Mouse (Mus musculus): ENCODE measurements around the gene Vldlr.

The Vldlr gene

DNA sequence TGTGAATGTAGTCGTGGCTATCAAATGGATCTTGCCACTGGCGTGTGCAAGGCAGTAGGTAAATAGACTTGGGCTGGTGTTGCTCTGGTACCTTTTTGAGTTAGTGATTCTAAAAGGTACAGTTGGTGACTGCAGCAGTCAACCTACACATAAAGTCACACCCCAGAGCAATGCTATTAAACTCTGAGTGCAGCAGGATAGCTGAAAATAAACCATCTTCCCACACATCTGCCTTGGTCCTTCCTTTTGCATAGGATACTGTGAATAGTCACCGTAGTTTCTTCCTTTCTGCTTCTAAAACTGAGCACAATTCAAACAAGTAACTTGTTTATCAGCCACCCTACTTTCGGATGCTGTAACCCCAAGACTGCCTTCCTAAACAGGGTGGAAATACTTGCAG, 23.6 kb downstream of the Vldlr start:
- DNase-seq = no peak

DNA sequence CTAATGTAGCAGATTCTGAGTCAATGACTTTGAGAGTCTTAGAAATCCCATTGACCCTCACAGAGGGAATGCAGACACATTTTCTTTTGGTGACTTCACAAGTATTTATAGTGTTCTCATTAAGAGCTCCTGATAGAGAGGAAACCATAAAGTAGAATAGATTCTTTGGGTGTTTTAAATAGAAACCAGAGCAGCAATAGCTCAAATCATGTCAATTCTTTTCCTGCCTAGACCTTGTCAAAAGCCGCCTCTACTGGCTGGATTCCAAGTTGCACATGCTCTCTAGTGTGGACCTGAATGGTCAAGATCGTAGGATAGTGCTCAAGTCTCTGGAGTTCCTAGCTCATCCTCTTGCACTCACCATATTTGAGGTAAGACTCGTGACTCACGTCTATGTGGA, 27.2 kb downstream of the Vldlr start:
- DNase-seq = no peak

DNA sequence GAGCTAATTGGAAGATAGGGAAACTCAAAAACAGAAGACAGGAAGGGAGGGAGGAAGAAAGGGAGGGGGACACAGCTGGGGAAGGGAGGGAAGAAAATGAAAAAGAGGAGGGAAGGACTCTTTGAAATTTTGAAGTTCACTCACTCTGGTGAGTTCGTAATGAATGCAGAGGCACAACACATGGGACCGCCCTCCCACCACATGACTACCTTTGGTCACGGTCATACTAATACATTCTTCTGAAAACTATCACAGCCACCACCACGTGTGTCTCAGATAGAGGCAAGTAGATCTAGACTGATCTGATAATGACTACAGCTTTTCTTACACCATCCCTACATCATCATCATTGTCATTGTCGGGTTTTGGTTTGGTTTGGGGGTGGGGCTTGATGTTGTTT, 38.5 kb downstream of the Vldlr start:
- peak; percentile 55 for DNase-seq

DNA sequence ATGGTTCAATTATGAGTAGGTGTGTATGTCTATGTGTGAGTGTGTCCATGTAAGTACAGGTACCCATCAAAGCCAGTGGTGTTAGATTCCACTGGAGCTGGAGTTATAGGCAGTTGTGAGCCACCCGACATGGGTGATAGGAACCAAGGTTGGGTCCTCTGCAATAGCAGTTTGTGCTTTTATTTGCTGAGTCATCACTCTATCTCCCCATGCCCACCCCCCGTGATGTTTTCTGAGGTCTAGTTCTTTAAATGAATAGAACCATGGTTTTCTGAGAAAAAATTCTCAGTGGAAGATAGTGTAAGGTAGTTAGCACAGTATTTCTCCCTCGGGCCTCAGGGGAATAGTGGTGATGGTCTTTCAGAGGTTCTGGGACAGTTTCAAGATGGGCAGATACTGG, 39.4 kb downstream of the Vldlr start:
- DNase-seq = no peak

DNA sequence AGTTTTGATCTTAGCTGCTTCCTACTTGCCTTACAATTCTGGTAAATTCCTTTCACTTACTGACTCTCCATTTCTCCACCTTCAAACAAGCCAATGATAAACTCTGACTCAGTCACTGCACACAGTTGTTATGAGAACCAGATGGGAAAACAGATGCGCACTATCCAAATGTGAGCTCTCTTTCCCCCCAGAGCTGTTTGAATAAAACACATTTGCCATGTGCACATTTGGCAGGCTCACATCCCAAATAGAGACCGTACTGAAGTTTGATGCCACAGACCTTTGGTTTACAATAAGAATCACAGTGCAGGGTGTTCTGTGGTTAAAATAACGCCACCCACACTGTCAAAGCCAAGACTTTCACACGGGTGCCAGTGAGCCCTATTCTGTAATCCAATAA, 43.8 kb downstream of the Vldlr start:
- DNase-seq = no peak

DNA sequence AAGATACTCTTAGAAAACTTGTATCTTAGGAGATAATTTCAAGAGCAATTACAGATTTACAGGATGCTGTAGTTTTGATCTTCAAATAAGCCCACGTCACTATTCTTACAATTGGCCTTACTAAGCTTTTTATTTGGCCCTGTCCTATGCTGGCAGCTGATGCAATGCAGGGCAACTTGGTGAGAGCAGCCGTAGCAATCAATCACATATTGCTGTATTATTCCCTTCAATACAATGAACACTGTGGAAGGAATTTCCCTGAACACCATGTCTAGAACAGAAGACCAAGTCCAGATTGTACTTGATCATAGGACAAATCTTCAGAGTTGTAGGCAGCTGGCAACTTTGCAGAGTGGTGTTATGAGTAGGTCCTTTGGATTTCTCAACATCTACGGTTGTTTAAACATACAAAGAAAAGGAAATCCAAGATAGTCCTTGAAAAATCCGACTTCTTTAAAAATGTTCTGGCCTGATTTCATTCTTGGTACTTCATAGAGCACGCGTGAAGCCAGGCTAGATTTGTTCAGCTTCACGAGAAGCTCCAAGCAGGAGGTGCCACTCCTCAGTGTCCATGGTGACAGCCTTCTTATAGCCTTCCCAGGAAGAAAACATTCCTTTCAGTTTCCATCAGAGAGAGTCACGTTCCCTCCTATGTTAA, 44.5 kb downstream of the Vldlr start:
- no peak for DNase-seq

DNA sequence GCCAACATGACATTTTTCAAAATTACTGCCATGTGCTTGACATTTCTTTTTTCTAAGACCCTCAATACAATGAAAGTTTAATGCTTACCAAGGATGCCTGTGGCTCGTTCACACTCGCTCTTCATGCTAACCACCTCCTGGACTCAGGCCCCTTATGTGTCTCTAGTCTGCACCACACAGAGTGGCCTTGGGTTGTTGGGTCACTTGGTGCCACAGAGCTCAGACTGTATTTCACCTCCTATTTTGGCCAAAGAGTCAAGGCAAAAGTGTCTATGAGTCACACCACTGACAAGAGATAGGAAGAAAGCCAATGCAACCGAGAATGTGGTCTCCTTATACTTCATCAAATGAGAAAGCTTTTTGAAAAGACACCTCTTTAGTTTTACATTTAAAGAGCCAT, 45.9 kb downstream of the Vldlr start:
- no peak for DNase-seq

DNA sequence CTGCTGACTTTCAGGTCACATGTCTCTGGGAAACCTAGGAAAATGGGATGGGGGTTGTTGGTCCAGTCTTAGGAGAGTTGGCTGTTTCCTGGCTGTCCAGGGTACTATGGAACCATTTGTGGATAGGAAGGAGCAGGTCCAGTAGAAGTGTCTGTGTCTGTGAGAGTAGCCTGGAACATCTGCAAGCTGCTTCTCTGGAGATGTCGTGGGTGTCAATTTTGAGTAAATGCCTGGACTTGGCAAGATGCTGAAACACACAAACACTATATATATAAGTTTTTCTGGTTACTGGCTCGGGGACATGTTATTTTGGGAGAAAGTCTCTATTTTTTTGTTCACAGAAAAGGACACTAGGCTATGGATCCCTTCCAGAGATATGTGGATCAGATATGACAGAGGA, 57.1 kb downstream of the Vldlr start:
- DNase-seq = no peak

DNA sequence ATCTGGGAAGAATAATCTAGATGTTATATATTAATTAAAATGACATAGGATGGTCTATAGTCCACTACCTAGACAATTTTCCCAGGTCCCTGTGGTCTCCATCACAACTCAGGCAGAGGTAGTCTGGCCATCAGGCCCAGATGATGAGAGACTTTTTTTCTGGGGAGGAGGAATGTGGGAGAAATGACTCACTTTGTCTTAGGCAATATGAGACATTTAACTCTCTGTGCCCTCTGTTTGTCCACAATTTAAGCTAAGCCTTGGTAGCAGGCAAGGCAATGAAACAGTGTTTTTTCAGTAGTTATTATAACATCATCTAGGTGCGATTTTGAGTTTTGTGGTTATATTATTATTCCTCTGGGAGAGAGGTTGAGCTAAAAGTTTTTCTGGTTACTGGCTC, 58.1 kb downstream of the Vldlr start:
- no peak for DNase-seq

DNA sequence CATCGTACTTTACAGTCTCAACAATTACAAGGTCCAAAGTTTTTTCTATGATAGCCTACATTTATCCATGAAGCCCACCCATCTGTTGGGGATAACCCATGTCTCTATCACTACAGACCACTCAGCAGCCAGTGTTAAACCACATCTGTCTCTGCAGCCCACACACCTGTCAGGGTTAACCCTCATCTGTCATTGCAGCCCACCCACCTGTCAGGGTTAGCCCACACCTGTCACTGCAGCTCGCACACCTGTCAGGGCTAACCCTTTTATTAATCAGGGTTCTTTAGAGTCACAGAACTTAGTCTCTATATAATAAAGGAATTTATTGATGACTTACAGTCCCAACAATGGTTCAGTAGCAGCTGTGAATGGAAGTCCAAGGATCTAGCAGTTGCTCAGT, 62.9 kb downstream of the Vldlr start:
- DNase-seq = no peak

Measured in kidney, postnatal 14 days (tissue).